Mouse (Mus musculus) kidney, postnatal 0 days (tissue): ENCODE measurements around the gene Noxo1. TPM values are rescaled to one million over a fixed set of nuclear protein-coding genes. Genes with fewer than 3 reads are reported as not detected.
"Not testable (repeated sequence)": the region's sequence is repeated elsewhere in the genome, so short reads cannot be mapped to it uniquely, and the experiment has no call there.

Experiments used
- ATAC-seq: fragments of 200-750 bp; cut with Nextera tagmentation; replicated peaks from 2 replicates; pipeline ENCODE4 v1.8.0; 2017; ENCODE audit warnings: low read depth, moderate number of reproducible peaks, moderate TSS enrichment, moderate library complexity; ENCODE audit not compliant: low FRiP score
- DNase-seq: peaks from one replicate; pipeline ENCODE4 v3.0.0-alpha.2; 2016; ENCODE audit warnings: low spot score
- H3K27ac ChIP-seq: fragments of 300-500 bp; sonication (generic); 2 replicates; pipeline ENCODE4 v1.5.1; 2014; ENCODE audit warnings: mild to moderate bottlenecking
- H3K27me3 ChIP-seq: fragments of 300-500 bp; sonication (generic); 2 replicates; pipeline ENCODE4 v1.6.1; 2014; ENCODE audit warnings: low read length, mixed read lengths; ENCODE audit not compliant: insufficient read depth
- H3K36me3 ChIP-seq: fragments of 300-500 bp; sonication (generic); 2 replicates; pipeline ENCODE4 v1.6.1; 2014; ENCODE audit warnings: low read length, mixed read lengths; ENCODE audit not compliant: insufficient read depth
- H3K4me1 ChIP-seq: fragments of 300-500 bp; sonication (generic); replicated peaks from 2 replicates; pipeline ENCODE4 v1.6.1; 2014; ENCODE audit warnings: antibody characterized with exemption, low read length, mixed read lengths; ENCODE audit not compliant: insufficient read depth
- H3K4me2 ChIP-seq: fragments of 300-500 bp; sonication (generic); 2 replicates; pipeline ENCODE4 v1.6.1; 2014; ENCODE audit warnings: mild to moderate bottlenecking, low read length, moderate library complexity, mixed read lengths
- H3K4me3 ChIP-seq: fragments of 300-500 bp; sonication (generic); replicated peaks from 2 replicates; pipeline ENCODE4 v1.5.1; 2014; ENCODE audit warnings: low read depth, low read length
- H3K9ac ChIP-seq: fragments of 300-500 bp; sonication (generic); 2 replicates; pipeline ENCODE4 v1.6.1; 2014; ENCODE audit warnings: low read depth, low read length
- H3K9me3 ChIP-seq: fragments of 300-500 bp; sonication (generic); replicated peaks from 2 replicates; pipeline ENCODE4 v1.6.1; 2016; ENCODE audit warnings: low read length, inconsistent platforms, mixed read lengths
- CTCF ChIP-seq: IDR thresholded peaks from 2 replicates; pipeline ENCODE4 v1.5.1; 2016; ENCODE audit warnings: antibody characterized with exemption, low read depth, mild to moderate bottlenecking, moderate library complexity
- WGBS: fragments of 180-500 bp; shearing (Covaris S2); extraction: QIAGEN DNeasy Blood & Tissue Kit; methylation state at CpG from one replicate; pipeline ENCODE4 v1.1.7; 2014; 5-methylcytosine and 5-hydroxymethylcytosine counted together
- polyA plus RNA-seq: library from polyadenylated mRNA; unstranded; fragments of >200 nt; fragmentation: Nextera tagmentation; extraction: Ambion mirVana; gene quantifications from 2 replicates; pipeline ENCODE4 v1.2.1, GENCODE M21; 2015

Noxo1 gene
- polyA plus RNA-seq, 1 experiment from 2014 or later: 2.6 TPM

- H3K9me3 ChIP-seq: no peaks in the 10 kb centered on the region
- H3K27ac ChIP-seq: peak overlapping the region; percentile 65
- no peaks in the 10 kb centered on the region for H3K27me3 ChIP-seq
- ATAC-seq (no peak), DNase-seq (peak; percentile 57)
- no peak for TF ChIP-seq CTCF
- H3K36me3 ChIP-seq: 0 out of 2 replicates have a peak, but pooled peaks cover 6% of the 10 kb centered on the region
- H3K9ac ChIP-seq: no peak overlapping the region
- no peak overlapping the region for H3K4me2 ChIP-seq
- H3K4me1 ChIP-seq: no peaks in the 10 kb centered on the region
- 43% methylated on average over 6 of the region's 6 CpGs for WGBS
- H3K4me3 ChIP-seq: no peak overlapping the region
Observed at GRCm38 (mm10) chr17:24715556-24715955, 19.5 kb downstream of the Noxo1 start.

GRCm38 (mm10) chr17:24716166-24716682, 20.2 kb downstream of the Noxo1 start:
- Histone ChIP-seq H3K27me3 (no peaks in the 10 kb centered on the region), H3K9me3 (no peaks in the 10 kb centered on the region), H3K9ac (no peak overlapping the region), H3K27ac (peak overlapping the region; percentile 65; the same call in 1 of the 2 replicates), H3K4me1 (peaks cover under 1% of the 10 kb centered on the region), H3K36me3 (0 out of 2 replicates have a peak, but pooled peaks cover 7% of the 10 kb centered on the region), H3K4me3 (no peak overlapping the region), H3K4me2 (no peak overlapping the region)
- no peak for DNase-seq
- no peak for ATAC-seq
- 93% methylated on average over 15 of the region's 15 CpGs for WGBS
- TF ChIP-seq CTCF: no peak

- DNase-seq (no peak), ATAC-seq (no peak)
- Histone ChIP-seq H3K4me1 (peaks cover 8% of the 10 kb centered on the region), H3K9me3 (no peaks in the 10 kb centered on the region), H3K36me3 (peaks cover 21% of the 10 kb centered on the region; the same call in 1 of the 2 replicates), H3K4me2 (peak within 1 kb of the TSS; percentile 58), H3K27me3 (no peaks in the 10 kb centered on the region), H3K9ac (peak within 1 kb of the TSS; percentile 94), H3K4me3 (peak within 1 kb of the TSS; percentile 82; the same call in 1 of the 2 replicates), H3K27ac (no peak within 1 kb of the TSS)
- 75% methylated on average over 4 of the region's 4 CpGs for WGBS
- no peak for TF ChIP-seq CTCF
Observed at GRCm38 (mm10) chr17:24717943-24718342, 21.9 kb downstream of the Noxo1 start, which contains the start of the genes Rnf151 and Rps2. Rnf151 (minus strand) TSS chr17:24718063. Rps2 (plus strand) TSS chr17:24718116.

- TF ChIP-seq CTCF: peak; percentile 36; the same call in 1 of the 2 replicates
- Histone ChIP-seq H3K4me3 (peak overlapping the region; percentile 82), H3K9ac (peak overlapping the region; percentile 94), H3K4me2 (peak overlapping the region; percentile 58), H3K36me3 (peaks cover 21% of the 10 kb centered on the region; the same call in 1 of the 2 replicates)
- 55% methylated on average over 5 of the region's 5 CpGs for WGBS
- H3K4me1 ChIP-seq, H3K9me3 ChIP-seq, ATAC-seq, H3K27ac ChIP-seq, DNase-seq, H3K27me3 ChIP-seq: not testable (repeated sequence)
Observed at GRCm38 (mm10) chr17:24718938-24719337, 22.9 kb downstream of the Noxo1 start.

GRCm38 (mm10) chr17:24719494-24720222, 23.6 kb downstream of the Noxo1 start:
- Histone ChIP-seq H3K27me3 (no peaks in the 10 kb centered on the region), H3K4me3 (peak overlapping the region; percentile 82), H3K36me3 (peaks cover 21% of the 10 kb centered on the region; the same call in 1 of the 2 replicates), H3K9ac (peak overlapping the region; percentile 94), H3K4me2 (peak overlapping the region; percentile 75), H3K4me1 (peaks cover 8% of the 10 kb centered on the region), H3K9me3 (no peaks in the 10 kb centered on the region), H3K27ac (peak overlapping the region; percentile 95)
- peak; percentile 99 for DNase-seq
- TF ChIP-seq CTCF: no peak
- WGBS: under 1% methylated on average over 61 of the region's 61 CpGs
- peak; percentile 97 for ATAC-seq

GRCm38 (mm10) chr17:24720616-24721015, 24.6 kb downstream of the Noxo1 start:
- ATAC-seq, H3K4me1 ChIP-seq, H3K9me3 ChIP-seq, DNase-seq, H3K27me3 ChIP-seq: not testable (repeated sequence)
- Histone ChIP-seq H3K27ac (peak overlapping the region; percentile 95), H3K36me3 (peaks cover 21% of the 10 kb centered on the region; the same call in 1 of the 2 replicates), H3K4me3 (peak overlapping the region; percentile 82), H3K4me2 (peak overlapping the region; percentile 75), H3K9ac (peak overlapping the region; percentile 94)
- 0% methylated on average over 10 of the region's 11 CpGs for WGBS

GRCm38 (mm10) chr17:24721383-24721955, 25.4 kb downstream of the Noxo1 start:
- DNase-seq, H3K4me1 ChIP-seq, ATAC-seq, H3K27me3 ChIP-seq, H3K9me3 ChIP-seq: not testable (repeated sequence)
- peaks cover 17% of the 10 kb centered on the region; the same call in 1 of the 2 replicates for H3K36me3 ChIP-seq
- H3K4me3 ChIP-seq: peak overlapping the region; percentile 82
- peak overlapping the region; percentile 57; the same call in 1 of the 2 replicates for H3K9ac ChIP-seq
- H3K4me2 ChIP-seq: peak overlapping the region; percentile 90
- H3K27ac ChIP-seq: 0 out of 2 replicates have a peak overlapping the region, but pooled peaks have one; percentile 25
- WGBS: 44% methylated on average over 7 of the region's 7 CpGs
